Mouse (Mus musculus) right cerebral cortex, adult 2 months (tissue): ENCODE data around the gene Fntb.

Source experiments
- DNase-seq, 2 experiments: peaks; one replicate each; pipeline ENCODE4 v3.0.0; 2021 to 2022; ENCODE audit warnings: low spot score in 2 of 2

Gene Fntb

GRCm38 (mm10) chr12:76886826-76887225 is 121.4 kb downstream of the Fntb start:
- DNase-seq, result no peak

GRCm38 (mm10) chr12:76887941-76888340 is 122.6 kb downstream of the Fntb start:
- DNase-seq, result no peak

- DNase-seq, result no peak
These were observed 124.2 kb downstream of the Fntb start for GRCm38 (mm10) chr12:76889404-76890184.

- DNase-seq, result no peak
These were observed 125.8 kb downstream of the Fntb start for GRCm38 (mm10) chr12:76891160-76891559.

- no peak for DNase-seq
These were observed 127.7 kb downstream of the Fntb start for GRCm38 (mm10) chr12:76892910-76893695.

- DNase-seq, result no peak
These were observed 129.6 kb downstream of the Fntb start for GRCm38 (mm10) chr12:76894792-76895559.

GRCm38 (mm10) chr12:76895777-76896176 is 130.4 kb downstream of the Fntb start:
- DNase-seq, result no peak

GRCm38 (mm10) chr12:76896566-76896965 is 131.2 kb downstream of the Fntb start:
- no peak for DNase-seq

GRCm38 (mm10) chr12:76897006-76897405 is 131.6 kb downstream of the Fntb start:
- DNase-seq, result no peak

GRCm38 (mm10) chr12:76898141-76898540 is 132.8 kb downstream of the Fntb start:
- DNase-seq, result no peak

GRCm38 (mm10) chr12:76899261-76899975 is 134.0 kb downstream of the Fntb start:
- DNase-seq, result no peak

- DNase-seq, result no peak
These were observed 136.3 kb downstream of the Fntb start for GRCm38 (mm10) chr12:76901508-76902294.

- DNase-seq, result no peak
These were observed 140.9 kb downstream of the Fntb start for GRCm38 (mm10) chr12:76906278-76906677.

- DNase-seq, result no peak
These were observed 143.8 kb downstream of the Fntb start for GRCm38 (mm10) chr12:76909218-76909617.

GRCm38 (mm10) chr12:76910258-76910940 is 145.0 kb downstream of the Fntb start:
- no peak for DNase-seq

- no peak for DNase-seq
These were observed 145.9 kb downstream of the Fntb start for GRCm38 (mm10) chr12:76911171-76911726.

GRCm38 (mm10) chr12:76912193-76912592 is 146.8 kb downstream of the Fntb start:
- DNase-seq, result no peak

- no peak for DNase-seq
These were observed 150.8 kb downstream of the Fntb start for GRCm38 (mm10) chr12:76916163-76916562.

- no peak for DNase-seq
These were observed 152.7 kb downstream of the Fntb start for GRCm38 (mm10) chr12:76918113-76918512.

GRCm38 (mm10) chr12:76918855-76919254 is 153.5 kb downstream of the Fntb start:
- no peak for DNase-seq
